Mouse (Mus musculus): ENCODE data around the gene Fam192a. TPM values are rescaled to one million over a fixed set of nuclear protein-coding genes. Genes with fewer than 3 reads are reported as not detected.

Gene Fam192a
- polyA plus RNA-seq, 1 experiment from 2014 or later = 91.8 TPM

GRCm38 (mm10) chr8:94601034-94601606, 677 bp downstream of the Fam192a start:
- peaks cover 31% of the 10 kb centered on the region for H3K4me1 ChIP-seq
- peak overlapping the region; percentile 93 for H3K27ac ChIP-seq (replicated peaks)
- under 1% methylated on average over 51 of the region's 51 CpGs for WGBS
- no peaks in the 10 kb centered on the region for H3K36me3 ChIP-seq
- no peaks in the 10 kb centered on the region for H3K9me3 ChIP-seq (replicated peaks)
- peak overlapping the region; percentile 98 for H3K4me3 ChIP-seq
- H3K27me3 ChIP-seq (ENCODE audit: low read depth, poor library complexity, severe bottlenecking) = no peaks in the 10 kb centered on the region
- no peak for DNase-seq (ENCODE audit: low spot score)

- Histone ChIP-seq H3K36me3 (no peaks in the 10 kb centered on the region), H3K27me3 (ENCODE audit: low read depth, poor library complexity, severe bottlenecking) (no peaks in the 10 kb centered on the region), H3K9me3 (replicated peaks) (no peaks in the 10 kb centered on the region), H3K4me3 (peak overlapping the region; percentile 98), H3K4me1 (peaks cover 31% of the 10 kb centered on the region), H3K27ac (replicated peaks) (peak overlapping the region; percentile 93)
- 32% methylated on average over 5 of the region's 5 CpGs for WGBS
- DNase-seq (ENCODE audit: low spot score) = no peak
Observed at GRCm38 (mm10) chr8:94600478-94600877, 1.3 kb downstream of the Fam192a start.

GRCm38 (mm10) chr8:94594211-94594610, 7.6 kb downstream of the Fam192a start:
- Histone ChIP-seq H3K27ac (replicated peaks) (no peak overlapping the region), H3K4me1 (no peaks in the 10 kb centered on the region), H3K27me3 (ENCODE audit: low read depth, poor library complexity, severe bottlenecking) (no peaks in the 10 kb centered on the region), H3K4me3 (no peak overlapping the region), H3K9me3 (replicated peaks) (no peaks in the 10 kb centered on the region), H3K36me3 (peaks cover 11% of the 10 kb centered on the region)
- no peak for DNase-seq (ENCODE audit: low spot score)
- 79% methylated on average over 1 of the region's 1 CpGs for WGBS

GRCm38 (mm10) chr8:94591691-94592090, 10.1 kb downstream of the Fam192a start:
- H3K27ac ChIP-seq (replicated peaks) = no peak overlapping the region
- WGBS = 83% methylated on average over 4 of the region's 4 CpGs

GRCm38 (mm10) chr8:94584238-94584817, 17.5 kb downstream of the Fam192a start:
- peak; percentile 34 for DNase-seq (ENCODE audit: low spot score)
- H3K27me3 ChIP-seq (ENCODE audit: low read depth, poor library complexity, severe bottlenecking) = no peaks in the 10 kb centered on the region
- no peaks in the 10 kb centered on the region for H3K9me3 ChIP-seq (replicated peaks)
- no peak overlapping the region for H3K27ac ChIP-seq (replicated peaks)
- H3K4me1 ChIP-seq = no peaks in the 10 kb centered on the region
- no peak overlapping the region for H3K4me3 ChIP-seq
- H3K36me3 ChIP-seq = peaks cover 98% of the 10 kb centered on the region
- 63% methylated on average over 4 of the region's 4 CpGs for WGBS

More at GRCm38 (mm10) chr8:94591691-94592090, 10.1 kb downstream of the Fam192a start:
- H3K4me3 ChIP-seq = no peak overlapping the region
- H3K36me3 ChIP-seq = peaks cover 36% of the 10 kb centered on the region
- no peak for DNase-seq (ENCODE audit: low spot score)
- no peaks in the 10 kb centered on the region for H3K4me1 ChIP-seq
- H3K27me3 ChIP-seq (ENCODE audit: low read depth, poor library complexity, severe bottlenecking) = no peaks in the 10 kb centered on the region
- no peaks in the 10 kb centered on the region for H3K9me3 ChIP-seq (replicated peaks)

GRCm38 (mm10) chr8:94582569-94582968, 19.2 kb downstream of the Fam192a start:
- Histone ChIP-seq H3K4me1 (no peaks in the 10 kb centered on the region), H3K27ac (replicated peaks) (no peak overlapping the region), H3K36me3 (peaks cover 98% of the 10 kb centered on the region), H3K9me3 (replicated peaks) (no peaks in the 10 kb centered on the region), H3K4me3 (no peak overlapping the region), H3K27me3 (ENCODE audit: low read depth, poor library complexity, severe bottlenecking) (no peaks in the 10 kb centered on the region)
- no peak for DNase-seq (ENCODE audit: low spot score)
- 94% methylated on average over 6 of the region's 6 CpGs for WGBS

GRCm38 (mm10) chr8:94581820-94582483, 19.8 kb downstream of the Fam192a start:
- no peak overlapping the region for H3K4me3 ChIP-seq
- no peaks in the 10 kb centered on the region for H3K4me1 ChIP-seq
- no peaks in the 10 kb centered on the region for H3K9me3 ChIP-seq (replicated peaks)
- H3K27ac ChIP-seq (replicated peaks) = no peak overlapping the region
- peaks cover 98% of the 10 kb centered on the region for H3K36me3 ChIP-seq
- no peak for DNase-seq (ENCODE audit: low spot score)
- no peaks in the 10 kb centered on the region for H3K27me3 ChIP-seq (ENCODE audit: low read depth, poor library complexity, severe bottlenecking)
- WGBS = 93% methylated on average over 7 of the region's 7 CpGs

GRCm38 (mm10) chr8:94575148-94575547, 26.6 kb downstream of the Fam192a start:
- Histone ChIP-seq H3K4me3 (no peak overlapping the region), H3K27me3 (ENCODE audit: low read depth, poor library complexity, severe bottlenecking) (no peaks in the 10 kb centered on the region), H3K36me3 (peaks cover 91% of the 10 kb centered on the region), H3K27ac (replicated peaks) (no peak overlapping the region), H3K4me1 (peaks cover 7% of the 10 kb centered on the region; the same call in 1 of the 2 replicates), H3K9me3 (replicated peaks) (no peaks in the 10 kb centered on the region)
- no peak for DNase-seq (ENCODE audit: low spot score)
- 92% methylated on average over 4 of the region's 4 CpGs for WGBS

GRCm38 (mm10) chr8:94574159-94574907, 27.5 kb downstream of the Fam192a start:
- peaks cover 84% of the 10 kb centered on the region for H3K36me3 ChIP-seq
- no peak for DNase-seq (ENCODE audit: low spot score)
- 89% methylated on average over 16 of the region's 16 CpGs for WGBS
- peaks cover 12% of the 10 kb centered on the region; the same call in 1 of the 2 replicates for H3K4me1 ChIP-seq
- no peaks in the 10 kb centered on the region for H3K9me3 ChIP-seq (replicated peaks)
- no peak overlapping the region for H3K27ac ChIP-seq (replicated peaks)
- no peak overlapping the region for H3K4me3 ChIP-seq
- no peaks in the 10 kb centered on the region for H3K27me3 ChIP-seq (ENCODE audit: low read depth, poor library complexity, severe bottlenecking)

GRCm38 (mm10) chr8:94571896-94572295, 29.9 kb downstream of the Fam192a start:
- H3K36me3 ChIP-seq = peaks cover 60% of the 10 kb centered on the region
- 87% methylated on average over 2 of the region's 2 CpGs for WGBS

GRCm38 (mm10) chr8:94569419-94569818, 32.4 kb downstream of the Fam192a start:
- no peak overlapping the region for H3K27ac ChIP-seq (replicated peaks)
- 54% methylated on average over 1 of the region's 1 CpGs for WGBS
- DNase-seq (ENCODE audit: low spot score) = no peak
- H3K4me1 ChIP-seq = peaks cover 51% of the 10 kb centered on the region
- peaks cover 13% of the 10 kb centered on the region for H3K27me3 ChIP-seq (ENCODE audit: low read depth, poor library complexity, severe bottlenecking)
- no peak overlapping the region for H3K4me3 ChIP-seq
- peaks cover 39% of the 10 kb centered on the region for H3K36me3 ChIP-seq
- no peaks in the 10 kb centered on the region for H3K9me3 ChIP-seq (replicated peaks)

More at GRCm38 (mm10) chr8:94571896-94572295, 29.9 kb downstream of the Fam192a start:
- DNase-seq (ENCODE audit: low spot score) = no peak
- Histone ChIP-seq H3K4me1 (peaks cover 31% of the 10 kb centered on the region), H3K4me3 (no peak overlapping the region), H3K27me3 (ENCODE audit: low read depth, poor library complexity, severe bottlenecking) (no peaks in the 10 kb centered on the region), H3K9me3 (replicated peaks) (no peaks in the 10 kb centered on the region), H3K27ac (replicated peaks) (no peak overlapping the region)

GRCm38 (mm10) chr8:94568098-94568497, 33.7 kb downstream of the Fam192a start:
- Histone ChIP-seq H3K27me3 (ENCODE audit: low read depth, poor library complexity, severe bottlenecking) (peaks cover 26% of the 10 kb centered on the region), H3K9me3 (replicated peaks) (no peaks in the 10 kb centered on the region), H3K4me1 (peaks cover 51% of the 10 kb centered on the region), H3K36me3 (peaks cover 32% of the 10 kb centered on the region), H3K27ac (replicated peaks) (peak overlapping the region; percentile 79), H3K4me3 (no peak overlapping the region)
- no peak for DNase-seq (ENCODE audit: low spot score)
- WGBS = 88% methylated on average over 8 of the region's 8 CpGs

Data from midbrain, embryonic 10.5 days (tissue).